ENCODE assay signal across 7 mouse cellular contexts in the genomic region with DNA sequence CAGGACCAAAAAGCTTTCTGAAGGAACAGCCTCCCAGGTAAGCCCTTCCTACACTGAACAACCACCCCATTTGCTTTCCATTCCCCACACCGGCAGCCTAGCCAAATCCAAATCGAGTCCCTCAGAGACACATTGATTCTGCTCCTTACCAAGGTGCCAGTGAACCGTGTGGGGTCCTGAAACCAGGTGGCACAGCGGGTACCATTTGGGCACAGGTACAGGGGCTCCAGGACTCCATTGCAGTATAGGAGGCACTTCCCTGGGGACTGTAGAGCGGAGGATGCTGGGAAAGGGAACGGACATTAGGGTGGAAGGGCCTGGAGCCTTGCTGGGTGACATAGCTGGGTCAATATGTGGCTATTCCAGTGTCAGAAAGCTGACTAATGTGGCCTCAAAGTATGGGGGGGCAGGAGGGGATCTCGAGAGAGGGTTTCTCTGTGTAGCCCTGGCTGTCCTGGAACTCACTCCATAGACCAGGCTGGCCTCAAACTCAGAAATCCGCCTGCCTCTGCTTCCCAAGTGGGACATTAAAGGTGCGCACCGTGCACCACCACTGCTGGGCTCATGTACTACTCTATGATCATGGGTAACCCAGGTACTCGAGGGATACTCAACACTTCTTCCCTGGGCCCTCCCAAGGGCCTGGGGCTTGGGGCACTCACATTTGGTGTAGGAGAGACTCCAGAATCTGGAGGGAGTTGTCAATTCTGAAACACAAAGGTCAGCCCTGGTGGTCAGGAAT. TPM values are rescaled to one million over a fixed set of nuclear protein-coding genes. Genes with fewer than 3 reads are reported as not detected.
DNase-seq lines count a peak whose midpoint lies in the region; ATAC-seq and TF ChIP-seq lines count a peak whose summit lies in the region.

No protein-coding gene starts in this region.

- no peak for TF ChIP-seq CTCF in kidney, adult 2 months (conservative IDR thresholded peaks at IDR 0.05; ENCODE audit: insufficient read depth, insufficient read length, low read depth, low read length)

- DNase-seq in kidney, adult 2 months = no peak
- DNase-seq in kidney, postnatal 4 days = no peak
- no peak for DNase-seq in embryonic facial prominence, embryonic 10.5 days (ENCODE audit: low spot score)
- no peak for DNase-seq in hindbrain, embryonic 14.5 days (ENCODE audit: low spot score)
- no peak for DNase-seq in gastrocnemius, adult 18-20 months (ENCODE audit: low spot score)
- no peak for DNase-seq in left cerebral cortex, adult 11 months (ENCODE audit: low spot score)

- peak overlapping the region; percentile 79 for H3K9ac ChIP-seq in hindbrain, embryonic 14.5 days
- no peak overlapping the region for H3K9ac ChIP-seq in midbrain, embryonic 16.5 days (ENCODE audit: low read depth, low read length)

- no peaks in the 10 kb centered on the region for H3K9me3 ChIP-seq in embryonic facial prominence, embryonic 10.5 days
- H3K9me3 ChIP-seq in hindbrain, embryonic 14.5 days (ENCODE audit: control insufficient read depth, low read length) = no peaks in the 10 kb centered on the region
- no peaks in the 10 kb centered on the region for H3K9me3 ChIP-seq in midbrain, embryonic 16.5 days (replicated peaks; ENCODE audit: control insufficient read depth, low read length, poor library complexity, severe bottlenecking)

- no peaks in the 10 kb centered on the region for H3K27me3 ChIP-seq in kidney, adult 2 months (replicated peaks; ENCODE audit: control insufficient read depth, insufficient read depth, low read length)
- H3K27me3 ChIP-seq in embryonic facial prominence, embryonic 10.5 days (replicated peaks; ENCODE audit: low read depth, poor library complexity, severe bottlenecking) = peaks cover 31% of the 10 kb centered on the region
- no peaks in the 10 kb centered on the region for H3K27me3 ChIP-seq in hindbrain, embryonic 14.5 days (ENCODE audit: control insufficient read depth, insufficient read depth, low read length)
- no peaks in the 10 kb centered on the region for H3K27me3 ChIP-seq in midbrain, embryonic 16.5 days (ENCODE audit: control insufficient read depth, insufficient read depth, low read depth, low read length)

- peak overlapping the region; percentile 81 for H3K4me3 ChIP-seq in kidney, adult 2 months (ENCODE audit: insufficient read depth, low read depth, low read length)
- peak overlapping the region; percentile 92 for H3K4me3 ChIP-seq in embryonic facial prominence, embryonic 10.5 days
- peak overlapping the region; percentile 73; the same call in 1 of the 2 replicates for H3K4me3 ChIP-seq in hindbrain, embryonic 14.5 days (replicated peaks; ENCODE audit: low read length)
- peak overlapping the region; percentile 91; the same call in 1 of the 2 replicates for H3K4me3 ChIP-seq in midbrain, embryonic 16.5 days (ENCODE audit: low read depth, low read length)

- H3K27ac ChIP-seq in kidney, adult 2 months (ENCODE audit: insufficient read depth, low read depth, low read length) = peak overlapping the region; percentile 96
- peak overlapping the region; percentile 95; the same call in 1 of the 2 replicates for H3K27ac ChIP-seq in embryonic facial prominence, embryonic 10.5 days (replicated peaks)
- H3K27ac ChIP-seq in hindbrain, embryonic 14.5 days = no peak overlapping the region
- no peak overlapping the region for H3K27ac ChIP-seq in midbrain, embryonic 16.5 days (ENCODE audit: low read length)

- H3K4me2 ChIP-seq in hindbrain, embryonic 14.5 days (replicated peaks) = peak overlapping the region; percentile 69
- peak overlapping the region; percentile 91 for H3K4me2 ChIP-seq in midbrain, embryonic 16.5 days (ENCODE audit: low read length)

- H3K36me3 ChIP-seq in kidney, adult 2 months (ENCODE audit: control insufficient read depth, insufficient read depth, low read length) = peaks cover 6% of the 10 kb centered on the region
- H3K36me3 ChIP-seq in embryonic facial prominence, embryonic 10.5 days (replicated peaks) = peaks cover 39% of the 10 kb centered on the region
- H3K36me3 ChIP-seq in hindbrain, embryonic 14.5 days (replicated peaks; ENCODE audit: control insufficient read depth, insufficient read depth) = peaks cover 41% of the 10 kb centered on the region
- H3K36me3 ChIP-seq in midbrain, embryonic 16.5 days (ENCODE audit: control insufficient read depth, insufficient read depth, low read length) = peaks cover 20% of the 10 kb centered on the region

- 76% methylated on average over 11 of the region's 11 CpGs for WGBS in kidney, adult 2 months
- 87% methylated on average over 11 of the region's 11 CpGs for WGBS in embryonic facial prominence, embryonic 10.5 days
- 90% methylated on average over 11 of the region's 11 CpGs for WGBS in hindbrain, embryonic 14.5 days
- WGBS in midbrain, embryonic 16.5 days = 90% methylated on average over 11 of the region's 11 CpGs

- H3K4me1 ChIP-seq in kidney, adult 2 months (ENCODE audit: control insufficient read depth, insufficient read depth, low read length) = peaks cover 18% of the 10 kb centered on the region
- H3K4me1 ChIP-seq in embryonic facial prominence, embryonic 10.5 days = peaks cover 59% of the 10 kb centered on the region
- H3K4me1 ChIP-seq in hindbrain, embryonic 14.5 days (replicated peaks; ENCODE audit: control insufficient read depth, insufficient read depth, low read length) = peaks cover 29% of the 10 kb centered on the region
- H3K4me1 ChIP-seq in midbrain, embryonic 16.5 days (ENCODE audit: control insufficient read depth, insufficient read depth, low read length) = peaks cover 35% of the 10 kb centered on the region

- TF ChIP-seq POLR2A in kidney, adult 2 months (IDR thresholded peaks at IDR 0.05; ENCODE audit: low read depth, low read length) = no peak

- no peak for ATAC-seq in hindbrain, embryonic 14.5 days (ENCODE audit: low FRiP score)
- ATAC-seq in midbrain, embryonic 16.5 days = no peak

RNA-seq across cellular contexts. Expression of a gene that starts 2.0 kb away (rescaled TPM):
- 1,128 and 1,486 TPM in 2 replicates for polyA plus RNA-seq in kidney, adult 2 months (2012; rRNA removed)
- 229 and 241 TPM in 2 replicates for polyA plus RNA-seq in embryonic facial prominence, embryonic 10.5 days (2016; fragmentation: Nextera tagmentation; extraction: Ambion mirVana)
- polyA plus RNA-seq in hindbrain, embryonic 14.5 days (2014; fragmentation: Nextera tagmentation; extraction: Ambion mirVana) = 154 and 157 TPM in 2 replicates
- 144 and 150 TPM in 2 replicates for polyA plus RNA-seq in midbrain, embryonic 16.5 days (2015; fragmentation: Nextera tagmentation; extraction: Ambion mirVana)
- total RNA-seq in gastrocnemius, adult 18-20 months (2021) = 10 to 100 TPM; 61.2 to 62.0 TPM

RNA-seq across cellular contexts. Expression of a gene that starts 12.5 kb away (rescaled TPM):
- 2.6 and 3.4 TPM in 2 replicates for polyA plus RNA-seq in kidney, adult 2 months (2012; rRNA removed)
- 10.0 and 11.9 TPM in 2 replicates for polyA plus RNA-seq in embryonic facial prominence, embryonic 10.5 days (2016; fragmentation: Nextera tagmentation; extraction: Ambion mirVana)
- 106 TPM in 2 replicates for polyA plus RNA-seq in hindbrain, embryonic 14.5 days (2014; fragmentation: Nextera tagmentation; extraction: Ambion mirVana)
- polyA plus RNA-seq in midbrain, embryonic 16.5 days (2015; fragmentation: Nextera tagmentation; extraction: Ambion mirVana) = 151 and 155 TPM in 2 replicates
- not detected for total RNA-seq in gastrocnemius, adult 18-20 months (2021)

RNA-seq across cellular contexts. Expression of a gene that starts 24.4 kb away (rescaled TPM):
- 184 and 195 TPM in 2 replicates for polyA plus RNA-seq in kidney, adult 2 months (2012; rRNA removed)
- 79.4 and 87.3 TPM in 2 replicates for polyA plus RNA-seq in embryonic facial prominence, embryonic 10.5 days (2016; fragmentation: Nextera tagmentation; extraction: Ambion mirVana)
- polyA plus RNA-seq in hindbrain, embryonic 14.5 days (2014; fragmentation: Nextera tagmentation; extraction: Ambion mirVana) = 52.4 and 63.6 TPM in 2 replicates
- polyA plus RNA-seq in midbrain, embryonic 16.5 days (2015; fragmentation: Nextera tagmentation; extraction: Ambion mirVana) = 65.2 and 75.8 TPM in 2 replicates
- 10 to 100 TPM; 17.1 to 20.7 TPM for total RNA-seq in gastrocnemius, adult 18-20 months (2021)

RNA-seq across cellular contexts. Expression of a gene that starts 39.7 kb away (rescaled TPM):
- 79.5 and 90.6 TPM in 2 replicates for polyA plus RNA-seq in kidney, adult 2 months (2012; rRNA removed)
- polyA plus RNA-seq in embryonic facial prominence, embryonic 10.5 days (2016; fragmentation: Nextera tagmentation; extraction: Ambion mirVana) = 29.7 and 33.8 TPM in 2 replicates
- 1.6 and 3.3 TPM in 2 replicates for polyA plus RNA-seq in hindbrain, embryonic 14.5 days (2014; fragmentation: Nextera tagmentation; extraction: Ambion mirVana)
- 2.3 and 3.5 TPM in 2 replicates for polyA plus RNA-seq in midbrain, embryonic 16.5 days (2015; fragmentation: Nextera tagmentation; extraction: Ambion mirVana)
- total RNA-seq in gastrocnemius, adult 18-20 months (2021) = under 1 TPM in 1 of 2 experiments, not detected in 1; 0.07 TPM

RNA-seq across cellular contexts. Expression of a gene that starts 41.8 kb away (rescaled TPM):
- polyA plus RNA-seq in kidney, adult 2 months (2012; rRNA removed) = 18.9 and 20.4 TPM in 2 replicates
- 3.4 and 3.7 TPM in 2 replicates for polyA plus RNA-seq in embryonic facial prominence, embryonic 10.5 days (2016; fragmentation: Nextera tagmentation; extraction: Ambion mirVana)
- polyA plus RNA-seq in hindbrain, embryonic 14.5 days (2014; fragmentation: Nextera tagmentation; extraction: Ambion mirVana) = 30.9 and 40.4 TPM in 2 replicates
- polyA plus RNA-seq in midbrain, embryonic 16.5 days (2015; fragmentation: Nextera tagmentation; extraction: Ambion mirVana) = 18.1 and 20.5 TPM in 2 replicates
- total RNA-seq in gastrocnemius, adult 18-20 months (2021) = 1 to 10 TPM in 1 of 2 experiments, under 1 TPM in 1; 0.62 to 1.1 TPM

Comparison
In these comparisons a context has a peak if more than half of its experiments do, and no peak if none do; other contexts are left out.
1. H3K27ac ChIP-seq: peak in kidney, adult 2 months (single experiment) and embryonic facial prominence, embryonic 10.5 days (single experiment); none in hindbrain, embryonic 14.5 days (single experiment) and midbrain, embryonic 16.5 days (single experiment).
2. Peak in every context shown above with its lines, with median percentiles within 50 percentile points of each other: H3K4me3 ChIP-seq.